Mouse (Mus musculus) mature B cell (primary cell): ENCODE data around the gene Ptprf.

Source experiments
- in situ Hi-C: fragments of 300-500 bp; cut with MboI; formaldehyde crosslinking; loops from 2 replicates; pipeline ENCODE4 v1.14.3; 2019

The Ptprf gene

GRCm38 (mm10) chr4:118291231-118291630 lies at the start of gene Ptprf:
Gene Ptprf (minus strand): TSS chr4:118291405.
- in situ Hi-C loops: no loop called here

- in situ Hi-C loops: no loop called here
Observed at GRCm38 (mm10) chr4:118336658-118337057, 45.5 kb upstream of the Ptprf start.

- in situ Hi-C loops: no loop called here
Observed at GRCm38 (mm10) chr4:118335991-118336390, 44.8 kb upstream of the Ptprf start.

GRCm38 (mm10) chr4:118331777-118332176 lies 40.6 kb upstream of the Ptprf start:
- in situ Hi-C loops: no loop called here

GRCm38 (mm10) chr4:118326476-118326875 lies 35.3 kb upstream of the Ptprf start:
- in situ Hi-C loops: no loop called here

- in situ Hi-C loops: no loop called here
Observed at GRCm38 (mm10) chr4:118320636-118321035, 29.4 kb upstream of the Ptprf start.

GRCm38 (mm10) chr4:118319706-118320344 lies 28.6 kb upstream of the Ptprf start:
- in situ Hi-C loops: no loop called here

GRCm38 (mm10) chr4:118316662-118317061 lies 25.5 kb upstream of the Ptprf start:
- in situ Hi-C loops: no loop called here

- in situ Hi-C loops: no loop called here
Observed at GRCm38 (mm10) chr4:118315286-118315685, 24.1 kb upstream of the Ptprf start.

GRCm38 (mm10) chr4:118310461-118310860 lies 19.3 kb upstream of the Ptprf start:
- in situ Hi-C loops: no loop called here

- in situ Hi-C loops: no loop called here
Observed at GRCm38 (mm10) chr4:118307533-118308263, 16.5 kb upstream of the Ptprf start.

- in situ Hi-C loops: no loop called here
Observed at GRCm38 (mm10) chr4:118306113-118306696, 15.0 kb upstream of the Ptprf start.

- in situ Hi-C loops: no loop called here
Observed at GRCm38 (mm10) chr4:118304984-118305383, 13.8 kb upstream of the Ptprf start.

- in situ Hi-C loops: no loop called here
Observed at GRCm38 (mm10) chr4:118297844-118298243, 6.6 kb upstream of the Ptprf start.

- in situ Hi-C loops: no loop called here
Observed at GRCm38 (mm10) chr4:118295651-118296561, 4.7 kb upstream of the Ptprf start.

- in situ Hi-C loops: no loop called here
Observed at GRCm38 (mm10) chr4:118294811-118295210, 3.6 kb upstream of the Ptprf start.

GRCm38 (mm10) chr4:118292741-118293306 lies 1.6 kb upstream of the Ptprf start:
- in situ Hi-C loops: no loop called here

- in situ Hi-C loops: no loop called here
Observed at GRCm38 (mm10) chr4:118290416-118291030, 682 bp downstream of the Ptprf start.

GRCm38 (mm10) chr4:118289960-118290415 lies 1.2 kb downstream of the Ptprf start:
- in situ Hi-C loops: no loop called here

GRCm38 (mm10) chr4:118289266-118289665 lies 1.9 kb downstream of the Ptprf start:
- in situ Hi-C loops: no loop called here

- in situ Hi-C loops: no loop called here
Observed at GRCm38 (mm10) chr4:118288531-118288930, 2.7 kb downstream of the Ptprf start.
